Mouse (Mus musculus) midbrain, embryonic 13.5 days (tissue): ENCODE measurements around the gene Gm17455. TPM values are rescaled to one million over a fixed set of nuclear protein-coding genes. Genes with fewer than 3 reads are reported as not detected.

Experiments
- ATAC-seq: fragments of 200-750 bp; cut with Nextera tagmentation; 2 replicates; pipeline ENCODE4 v1.8.0; 2017; ENCODE audit warnings: mild to moderate bottlenecking, moderate TSS enrichment, moderate library complexity
- H3K27ac ChIP-seq: fragments of 300-500 bp; sonication (generic); 2 replicates; pipeline ENCODE4 v1.5.1; 2015; ENCODE audit warnings: inconsistent platforms, mild to moderate bottlenecking, moderate library complexity
- H3K27me3 ChIP-seq: fragments of 300-500 bp; sonication (generic); 2 replicates; pipeline ENCODE4 v1.6.1; 2015; ENCODE audit warnings: mild to moderate bottlenecking, inconsistent platforms
- H3K36me3 ChIP-seq: fragments of 300-500 bp; sonication (generic); 2 replicates; pipeline ENCODE4 v1.6.1; 2015; ENCODE audit warnings: mild to moderate bottlenecking, inconsistent platforms
- H3K4me1 ChIP-seq: fragments of 300-500 bp; sonication (generic); replicated peaks from 2 replicates; pipeline ENCODE4 v1.6.1; 2015; ENCODE audit warnings: inconsistent platforms
- H3K4me2 ChIP-seq: fragments of 300-500 bp; sonication (generic); replicated peaks from 2 replicates; pipeline ENCODE4 v1.6.1; 2015; ENCODE audit warnings: moderate library complexity, mild to moderate bottlenecking, inconsistent platforms
- H3K4me3 ChIP-seq: fragments of 300-500 bp; sonication (generic); replicated peaks from 2 replicates; pipeline ENCODE4 v1.5.1; 2015; ENCODE audit warnings: mild to moderate bottlenecking, inconsistent platforms
- H3K9ac ChIP-seq: fragments of 300-500 bp; sonication (generic); replicated peaks from 2 replicates; pipeline ENCODE4 v1.6.1; 2015; ENCODE audit warnings: mild to moderate bottlenecking, inconsistent platforms
- H3K9me3 ChIP-seq: fragments of 300-500 bp; sonication (generic); 2 replicates; pipeline ENCODE4 v1.6.1; 2016; ENCODE audit warnings: mild to moderate bottlenecking, inconsistent platforms
- WGBS: fragments of 180-500 bp; shearing (Covaris S2); methylation state at CpG from one replicate; pipeline ENCODE4 v1.1.7; 2015; 5-methylcytosine and 5-hydroxymethylcytosine counted together
- polyA plus RNA-seq: library from polyadenylated mRNA; unstranded; fragments of >200 nt; fragmentation: Nextera tagmentation; extraction: Ambion mirVana; gene quantifications from 2 replicates; pipeline ENCODE4 v1.2.1, GENCODE M21; 2015

Gene Gm17455
- polyA plus RNA-seq, 1 experiment from 2014 or later: 7.9 TPM

DNA sequence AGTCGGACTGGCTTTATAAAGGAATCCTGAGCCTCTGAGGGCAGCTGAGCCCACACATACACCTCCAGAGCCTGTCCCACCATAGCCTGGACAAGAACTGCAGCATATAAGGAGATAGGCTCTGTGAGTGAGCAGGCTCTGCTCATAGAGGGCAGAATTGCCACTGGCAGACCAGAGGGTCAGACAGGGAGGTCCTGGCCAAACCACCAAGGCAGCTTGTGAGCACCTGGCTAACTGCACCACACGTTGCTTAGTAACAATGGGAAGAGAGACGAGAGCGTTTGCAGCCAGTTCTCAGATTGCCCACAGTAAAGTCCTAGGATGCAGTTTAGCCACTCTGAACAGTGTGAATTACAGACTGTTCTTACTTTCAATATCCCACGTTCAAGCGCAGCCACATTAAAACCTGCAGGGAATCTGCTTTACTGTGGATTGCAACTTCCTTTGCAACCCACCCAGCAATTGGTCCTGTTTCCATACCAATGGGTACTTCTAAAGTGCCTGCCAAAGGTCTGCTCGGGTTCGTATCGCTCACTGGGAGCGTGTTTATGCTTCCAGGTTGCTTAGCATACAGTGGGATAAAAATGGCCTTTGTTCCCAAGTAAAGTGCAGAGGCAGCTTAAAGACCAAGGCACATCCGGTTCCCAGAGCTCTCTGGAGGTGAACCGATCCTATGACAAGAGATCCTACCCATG, 37.8 kb upstream of the Gm17455 start:
- no peaks in the 10 kb centered on the region for H3K36me3 ChIP-seq
- no peak for ATAC-seq
- WGBS: 65% methylated on average over 12 of the region's 12 CpGs

DNA sequence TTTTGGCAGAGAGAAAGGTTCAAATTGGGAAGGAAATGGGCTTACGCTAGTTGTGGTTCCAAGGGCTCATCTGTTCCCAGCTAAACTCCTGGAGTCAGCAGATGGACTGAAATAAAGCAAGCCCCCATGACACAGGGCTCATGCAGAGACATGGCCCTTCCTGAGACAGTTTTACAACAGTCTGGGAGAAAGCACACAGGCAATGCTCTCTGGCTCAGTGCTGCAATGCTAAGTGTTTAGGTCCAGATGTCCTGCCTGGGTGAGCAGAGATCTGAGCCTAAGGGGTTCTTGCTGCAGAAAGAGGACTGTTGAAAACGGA, 37.3 kb upstream of the Gm17455 start:
- H3K27me3 ChIP-seq: no peaks in the 10 kb centered on the region
- no peaks in the 10 kb centered on the region for H3K9me3 ChIP-seq
- 74% methylated on average over 2 of the region's 2 CpGs for WGBS
- no peak overlapping the region for H3K9ac ChIP-seq
- peaks cover 11% of the 10 kb centered on the region; the same call in 1 of the 2 replicates for H3K4me1 ChIP-seq
- no peak for ATAC-seq
- no peaks in the 10 kb centered on the region for H3K36me3 ChIP-seq
- H3K4me3 ChIP-seq: no peak overlapping the region
- H3K27ac ChIP-seq: no peak overlapping the region
- no peak overlapping the region for H3K4me2 ChIP-seq

More for the DNA sequence above, 37.8 kb upstream of the Gm17455 start:
- Histone ChIP-seq H3K4me3 (no peak overlapping the region), H3K4me2 (no peak overlapping the region), H3K9me3 (no peaks in the 10 kb centered on the region), H3K27ac (no peak overlapping the region), H3K9ac (no peak overlapping the region), H3K4me1 (peaks cover 11% of the 10 kb centered on the region; the same call in 1 of the 2 replicates), H3K27me3 (no peaks in the 10 kb centered on the region)

DNA sequence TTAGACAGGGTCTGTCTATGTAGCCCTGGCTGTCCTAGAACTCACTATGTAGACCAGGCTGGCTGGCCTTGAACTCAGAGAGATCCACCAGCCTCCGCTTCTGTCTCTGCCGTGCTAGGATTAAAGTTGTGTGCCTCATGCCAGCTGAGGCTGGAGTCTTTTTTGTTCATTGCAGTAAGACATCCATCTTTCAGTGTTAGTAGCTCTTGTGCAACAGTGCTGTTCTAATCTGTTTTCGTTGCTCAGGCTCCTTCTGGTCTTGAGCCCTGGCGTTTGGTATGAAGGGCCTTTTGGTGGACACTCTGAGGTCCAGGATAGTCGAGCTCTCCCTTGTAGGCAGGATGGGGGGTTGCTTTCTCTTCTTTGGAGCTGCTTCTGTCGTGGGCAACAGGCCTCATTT, 36.1 kb upstream of the Gm17455 start:
- Histone ChIP-seq H3K27ac (no peak overlapping the region), H3K9ac (no peak overlapping the region), H3K4me3 (no peak overlapping the region), H3K9me3 (no peaks in the 10 kb centered on the region), H3K4me1 (peaks cover 11% of the 10 kb centered on the region; the same call in 1 of the 2 replicates), H3K36me3 (no peaks in the 10 kb centered on the region), H3K27me3 (no peaks in the 10 kb centered on the region), H3K4me2 (no peak overlapping the region)
- WGBS: 62% methylated on average over 6 of the region's 6 CpGs
- no peak for ATAC-seq

DNA sequence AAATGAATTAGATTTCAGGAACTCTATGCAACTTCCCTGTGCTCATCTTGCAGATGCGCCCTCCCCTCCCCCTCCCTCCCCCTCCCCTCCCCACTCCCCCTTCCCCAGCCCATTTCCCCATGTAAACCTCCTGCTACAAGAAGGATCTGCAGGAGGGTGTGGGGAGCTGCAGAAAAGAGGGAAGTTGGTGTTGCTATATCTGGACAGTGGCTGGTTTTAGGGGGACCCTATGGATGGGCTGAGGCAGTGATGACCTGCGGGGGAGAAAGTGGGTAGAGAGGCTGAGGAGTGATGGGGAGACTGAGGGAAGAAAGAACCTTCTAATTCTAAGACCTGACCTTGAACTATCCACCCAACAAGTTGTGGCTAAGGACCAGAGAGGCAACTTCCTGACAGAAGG, 32.4 kb upstream of the Gm17455 start:
- Histone ChIP-seq H3K4me3 (no peak overlapping the region), H3K4me1 (0 out of 2 replicates have a peak, but pooled peaks cover 2% of the 10 kb centered on the region), H3K4me2 (no peak overlapping the region), H3K36me3 (no peaks in the 10 kb centered on the region), H3K9ac (no peak overlapping the region), H3K27me3 (no peaks in the 10 kb centered on the region), H3K27ac (no peak overlapping the region), H3K9me3 (no peaks in the 10 kb centered on the region)
- ATAC-seq: no peak
- WGBS: 80% methylated on average over 2 of the region's 2 CpGs

DNA sequence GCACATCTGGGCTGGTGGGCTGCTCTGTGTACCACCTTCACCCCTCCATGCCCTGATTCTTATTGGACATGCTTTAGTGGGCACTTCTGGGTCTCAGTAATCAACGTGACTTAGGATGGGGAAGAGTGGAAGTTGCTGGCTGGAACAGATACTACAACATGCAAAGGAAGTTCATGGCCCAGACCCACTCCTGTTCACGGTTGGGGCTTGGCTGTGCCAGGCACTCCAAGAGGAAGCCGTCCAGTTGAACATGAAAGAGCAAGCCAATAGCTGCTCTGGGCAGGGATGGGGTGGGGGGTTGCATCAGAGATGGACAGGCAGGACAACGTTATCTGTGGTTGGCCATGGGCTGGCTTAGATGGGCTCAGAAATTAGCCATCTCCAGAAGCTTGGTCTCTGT, 31.6 kb upstream of the Gm17455 start:
- Histone ChIP-seq H3K27ac (no peak overlapping the region), H3K4me2 (no peak overlapping the region), H3K9me3 (no peaks in the 10 kb centered on the region), H3K27me3 (no peaks in the 10 kb centered on the region), H3K4me3 (no peak overlapping the region), H3K4me1 (no peaks in the 10 kb centered on the region), H3K36me3 (no peaks in the 10 kb centered on the region), H3K9ac (no peak overlapping the region)
- ATAC-seq: no peak
- 83% methylated on average over 4 of the region's 4 CpGs for WGBS

DNA sequence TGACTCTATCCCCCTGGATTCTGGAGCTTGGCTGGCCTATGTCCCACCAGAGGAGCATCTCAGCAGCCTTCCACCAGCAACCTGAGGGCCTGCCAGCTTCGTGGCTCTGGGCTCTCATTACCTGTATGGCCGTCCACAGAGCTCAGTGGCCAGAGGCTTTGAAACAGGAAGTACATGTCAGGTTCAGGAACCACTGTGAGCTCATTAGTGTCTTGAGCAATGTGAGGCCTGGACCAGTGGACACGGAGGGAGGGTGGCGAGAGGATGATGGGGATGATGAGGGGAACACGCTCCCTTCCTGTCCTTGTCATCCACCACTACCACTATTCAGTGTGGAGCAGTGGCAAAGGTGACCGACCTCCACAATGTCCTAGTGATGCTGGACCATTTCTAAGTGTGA, 30.1 kb upstream of the Gm17455 start:
- Histone ChIP-seq H3K9ac (no peak overlapping the region), H3K36me3 (no peaks in the 10 kb centered on the region), H3K4me1 (no peaks in the 10 kb centered on the region), H3K27ac (no peak overlapping the region), H3K4me3 (no peak overlapping the region), H3K27me3 (no peaks in the 10 kb centered on the region), H3K4me2 (no peak overlapping the region), H3K9me3 (no peaks in the 10 kb centered on the region)
- WGBS: 91% methylated on average over 6 of the region's 6 CpGs
- ATAC-seq: no peak

DNA sequence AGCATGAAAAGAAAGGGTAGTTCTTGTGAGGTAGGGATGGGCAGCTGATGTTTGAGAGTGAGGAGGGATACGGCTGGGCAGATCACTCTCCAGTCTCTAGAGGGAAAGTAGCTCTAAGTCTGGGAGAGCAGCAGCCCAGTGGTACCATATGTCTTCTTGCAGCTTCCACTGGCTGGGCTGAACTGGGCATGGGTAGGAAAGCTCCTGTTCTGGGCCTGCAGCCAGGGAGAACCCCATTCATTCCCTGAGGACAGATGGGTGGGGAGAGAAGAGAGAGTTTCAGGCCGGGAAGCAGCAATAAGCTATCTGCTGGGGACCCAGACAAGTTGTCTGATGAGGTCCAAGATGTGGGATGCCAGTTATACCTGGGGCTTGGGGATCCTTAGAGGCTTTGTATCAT, 29.4 kb upstream of the Gm17455 start:
- H3K27ac ChIP-seq: no peak overlapping the region
- 78% methylated on average over 2 of the region's 2 CpGs for WGBS
- H3K9ac ChIP-seq: no peak overlapping the region
- H3K4me3 ChIP-seq: no peak overlapping the region
- ATAC-seq: no peak
- no peak overlapping the region for H3K4me2 ChIP-seq
- H3K9me3 ChIP-seq: no peaks in the 10 kb centered on the region
- H3K36me3 ChIP-seq: no peaks in the 10 kb centered on the region
- no peaks in the 10 kb centered on the region for H3K4me1 ChIP-seq
- H3K27me3 ChIP-seq: no peaks in the 10 kb centered on the region

DNA sequence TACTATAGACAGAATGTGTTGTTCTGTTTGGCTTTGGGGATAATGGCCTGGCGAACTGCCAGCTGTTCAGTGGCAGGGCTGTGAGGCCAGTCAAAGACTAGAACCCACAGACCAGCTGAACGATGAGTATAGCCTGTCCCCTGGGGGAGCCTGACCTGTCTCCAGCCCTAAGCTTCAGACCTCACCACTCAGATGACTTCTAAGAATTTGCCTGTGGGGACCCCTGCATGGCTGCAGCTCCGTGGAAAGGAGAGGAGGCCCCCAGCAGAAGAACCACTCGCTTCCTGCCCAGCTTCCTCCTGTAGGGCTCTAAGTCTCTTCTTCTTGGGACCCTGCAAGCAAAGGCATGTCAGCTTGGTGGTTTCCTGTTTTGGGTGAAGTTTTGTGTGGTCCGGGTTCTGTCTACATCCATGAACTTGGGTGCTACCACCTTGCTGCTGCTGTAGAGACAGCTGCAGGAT, 28.9 kb upstream of the Gm17455 start:
- H3K4me3 ChIP-seq: no peak overlapping the region
- H3K4me1 ChIP-seq: no peaks in the 10 kb centered on the region
- H3K36me3 ChIP-seq: no peaks in the 10 kb centered on the region
- no peak for ATAC-seq
- H3K9ac ChIP-seq: no peak overlapping the region
- no peaks in the 10 kb centered on the region for H3K27me3 ChIP-seq
- 87% methylated on average over 5 of the region's 5 CpGs for WGBS
- no peak overlapping the region for H3K27ac ChIP-seq
- no peaks in the 10 kb centered on the region for H3K9me3 ChIP-seq
- no peak overlapping the region for H3K4me2 ChIP-seq

DNA sequence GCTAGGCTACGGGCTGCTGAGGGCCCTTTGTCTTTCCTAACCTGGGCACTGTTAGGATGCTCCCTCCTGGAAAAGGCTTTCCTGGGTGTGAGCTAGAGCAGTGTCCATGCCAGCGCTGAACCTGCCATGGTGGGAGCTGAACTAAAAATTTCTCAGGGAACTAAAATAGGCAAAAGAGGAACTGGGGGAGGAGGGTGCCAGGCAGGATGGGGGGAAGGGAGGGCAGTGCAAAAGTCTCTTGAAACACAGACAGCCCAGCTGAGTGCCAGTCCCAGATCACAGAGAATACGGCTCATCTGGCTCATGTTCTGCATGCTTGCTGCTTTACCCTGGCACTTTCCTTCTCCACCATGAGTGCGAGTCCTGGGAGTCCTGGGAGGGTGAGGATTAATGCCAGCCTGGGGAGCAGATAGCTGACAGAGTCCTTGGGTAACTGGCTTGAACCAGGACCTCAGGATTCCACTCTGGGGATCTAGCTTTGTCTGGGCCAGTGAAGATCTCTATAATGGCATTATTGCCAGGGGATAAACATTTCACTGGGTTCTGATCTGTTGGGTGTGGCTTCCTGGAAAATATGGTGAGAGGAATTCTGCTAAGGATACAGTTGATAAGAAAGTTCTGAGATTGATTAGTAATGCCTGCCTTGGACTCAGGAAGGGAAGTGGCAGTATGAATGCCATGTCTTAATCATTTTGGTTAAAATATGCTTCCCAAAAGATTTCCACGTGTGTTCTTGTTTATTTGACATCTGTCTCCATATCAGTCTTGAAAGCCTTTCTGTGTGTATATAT, 27.7 kb upstream of the Gm17455 start:
- H3K4me2 ChIP-seq: no peak overlapping the region
- H3K4me1 ChIP-seq: no peaks in the 10 kb centered on the region
- no peak overlapping the region for H3K4me3 ChIP-seq
- no peaks in the 10 kb centered on the region for H3K27me3 ChIP-seq
- H3K9me3 ChIP-seq: no peaks in the 10 kb centered on the region
- WGBS: 79% methylated on average over 5 of the region's 5 CpGs
- no peaks in the 10 kb centered on the region for H3K36me3 ChIP-seq
- no peak overlapping the region for H3K9ac ChIP-seq
- ATAC-seq: no peak
- H3K27ac ChIP-seq: no peak overlapping the region

DNA sequence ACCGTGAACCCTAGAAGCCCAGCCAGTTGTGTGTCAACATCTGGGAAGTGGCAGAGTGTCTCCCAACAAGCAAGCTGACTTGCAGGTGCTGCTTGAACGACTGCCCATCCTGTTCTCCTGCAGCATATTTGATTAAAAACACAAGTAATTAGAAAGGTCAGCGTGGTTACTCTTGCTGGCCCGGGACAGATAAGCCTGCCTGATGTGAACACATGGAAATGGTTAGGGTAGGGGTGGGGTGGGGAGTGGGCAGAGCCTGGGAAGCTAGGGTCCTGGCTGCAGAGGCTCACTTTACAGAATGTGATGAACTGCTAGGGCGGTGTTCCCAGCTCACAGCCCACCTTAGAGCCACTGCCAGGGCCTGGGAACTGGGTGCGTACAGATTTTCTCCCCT, 26.0 kb upstream of the Gm17455 start:
- WGBS: 69% methylated on average over 6 of the region's 6 CpGs
- no peak for ATAC-seq
- Histone ChIP-seq H3K9ac (no peak overlapping the region), H3K4me1 (no peaks in the 10 kb centered on the region), H3K4me2 (no peak overlapping the region), H3K27ac (no peak overlapping the region), H3K27me3 (no peaks in the 10 kb centered on the region), H3K36me3 (no peaks in the 10 kb centered on the region), H3K9me3 (no peaks in the 10 kb centered on the region), H3K4me3 (no peak overlapping the region)

DNA sequence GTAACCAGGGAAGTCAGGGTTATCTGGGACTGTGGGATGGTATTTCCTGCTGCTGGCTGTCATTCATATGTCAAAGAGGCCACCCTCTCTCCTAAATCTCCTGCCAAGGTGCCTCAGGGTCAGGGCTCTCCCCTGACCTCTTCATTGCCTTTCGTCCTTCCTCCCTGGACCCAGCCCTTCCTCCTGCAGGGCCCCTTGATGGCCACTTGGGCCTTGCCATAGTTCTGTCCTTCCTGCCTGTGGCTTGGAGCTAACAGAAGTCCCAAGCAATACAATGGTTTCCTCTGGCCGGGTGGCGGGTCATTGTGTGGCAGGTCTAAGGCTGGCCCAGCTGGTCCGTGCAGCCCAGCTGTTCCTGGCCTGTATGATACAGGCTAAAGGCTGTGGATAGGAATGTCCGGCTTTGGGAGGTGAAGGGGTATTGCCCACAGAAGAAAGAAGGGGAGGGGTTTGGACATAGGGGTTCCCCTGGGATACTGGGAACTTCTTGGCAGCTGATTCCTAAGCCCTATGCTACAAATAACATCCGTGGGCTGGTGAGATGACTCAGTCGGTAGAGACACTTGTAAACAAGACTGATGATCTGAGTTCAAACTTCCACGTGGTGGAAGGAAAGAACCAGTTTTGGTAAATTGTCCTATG, 25.5 kb upstream of the Gm17455 start:
- no peak for ATAC-seq
- no peak overlapping the region for H3K4me2 ChIP-seq
- WGBS: 73% methylated on average over 8 of the region's 8 CpGs
- H3K27ac ChIP-seq: no peak overlapping the region
- H3K27me3 ChIP-seq: no peaks in the 10 kb centered on the region
- H3K36me3 ChIP-seq: no peaks in the 10 kb centered on the region
- H3K9me3 ChIP-seq: no peaks in the 10 kb centered on the region
- no peak overlapping the region for H3K9ac ChIP-seq
- H3K4me3 ChIP-seq: no peak overlapping the region
- H3K4me1 ChIP-seq: no peaks in the 10 kb centered on the region

DNA sequence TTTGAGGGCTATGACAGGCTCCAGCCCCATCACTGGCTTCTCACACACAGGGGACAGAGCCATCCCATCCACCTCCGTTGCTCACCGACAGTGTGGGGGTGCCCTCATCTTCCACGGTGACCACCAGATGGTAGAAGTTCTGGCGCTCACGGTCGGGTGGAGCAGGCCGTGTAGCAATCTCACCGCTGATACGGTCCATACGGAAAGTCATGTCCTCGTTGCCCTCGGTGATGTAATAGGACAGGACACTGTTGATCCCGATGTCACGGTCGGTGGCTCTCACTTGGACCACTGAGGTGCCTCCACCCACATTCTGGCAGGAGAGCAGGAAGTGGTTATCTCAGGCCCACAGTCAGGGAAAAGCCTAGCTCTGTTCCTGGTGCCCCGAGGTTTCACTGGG, 22.8 kb upstream of the Gm17455 start:
- Histone ChIP-seq H3K36me3 (no peaks in the 10 kb centered on the region), H3K9me3 (no peaks in the 10 kb centered on the region), H3K4me2 (no peak overlapping the region), H3K4me3 (no peak overlapping the region), H3K27ac (no peak overlapping the region), H3K27me3 (no peaks in the 10 kb centered on the region), H3K9ac (no peak overlapping the region), H3K4me1 (no peaks in the 10 kb centered on the region)
- WGBS: 92% methylated on average over 16 of the region's 16 CpGs
- no peak for ATAC-seq
